Mouse (Mus musculus): ENCODE measurements around the gene Mrpl33.

GRCm38 (mm10) chr5:31704971-31705370, 108.2 kb downstream of the Mrpl33 start:
- no peak for TF ChIP-seq CTCF (IDR thresholded peaks at IDR 0.05; ENCODE audit: borderline replicate concordance, control insufficient read depth, extremely low read depth, insufficient read depth, low read length, poor library complexity)
- no peak for TF ChIP-seq POLR2A (IDR thresholded peaks at IDR 0.05; ENCODE audit: control insufficient read depth, extremely low read depth, insufficient read depth, low read length, poor library complexity)
